Mouse (Mus musculus) gastrocnemius, adult 18-20 months (tissue): ENCODE measurements around the gene Slc38a8. TPM values are rescaled to one million over a fixed set of nuclear protein-coding genes. Genes with fewer than 3 reads are reported as not detected.

Experiments used
- DNase-seq: peaks from one replicate; pipeline ENCODE4 v3.0.0; 2021; ENCODE audit warnings: low spot score
- long read RNA-seq, 2 experiments: library from polyadenylated mRNA; stranded (forward); transcript quantifications; one replicate each; pipeline ENCODE4 v2.0.0; 2021
- total RNA-seq, 2 experiments: library from RNA; stranded (reverse); gene quantifications; 2 replicates each; pipeline ENCODE4 v1.2.3; 2021

Slc38a8 gene
- not detected for total RNA-seq
- long read RNA-seq, experiment 1: 0 reads
- long read RNA-seq, experiment 2: 0 reads

DNA sequence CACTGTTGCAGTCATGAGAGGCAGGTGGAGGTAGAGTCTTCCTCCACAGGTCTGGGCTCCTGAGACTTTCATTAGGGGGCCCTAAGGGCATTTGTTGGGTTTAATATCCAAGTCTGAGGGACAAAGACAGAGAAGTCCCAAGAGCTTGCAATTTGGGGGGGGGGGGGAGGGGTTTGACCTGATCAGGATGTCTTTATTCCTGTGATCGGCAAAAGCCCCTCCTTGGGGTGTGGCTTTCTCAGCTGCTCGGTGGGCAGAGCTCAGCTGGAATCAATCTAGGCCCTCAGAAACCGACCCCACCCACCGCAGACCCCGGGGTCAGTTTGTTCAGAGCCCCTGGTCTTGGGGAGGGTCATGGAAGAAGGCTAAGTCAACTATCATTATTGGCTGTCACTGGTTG, at the start of gene Slc38a8:
Gene Slc38a8 (minus strand): TSS at position 101 of the 400 bp plus-strand sequence.
- DNase-seq: no peak

GRCm38 (mm10) chr8:119548560-119549113, 47.1 kb upstream of the Slc38a8 start:
- no peak for DNase-seq

DNA sequence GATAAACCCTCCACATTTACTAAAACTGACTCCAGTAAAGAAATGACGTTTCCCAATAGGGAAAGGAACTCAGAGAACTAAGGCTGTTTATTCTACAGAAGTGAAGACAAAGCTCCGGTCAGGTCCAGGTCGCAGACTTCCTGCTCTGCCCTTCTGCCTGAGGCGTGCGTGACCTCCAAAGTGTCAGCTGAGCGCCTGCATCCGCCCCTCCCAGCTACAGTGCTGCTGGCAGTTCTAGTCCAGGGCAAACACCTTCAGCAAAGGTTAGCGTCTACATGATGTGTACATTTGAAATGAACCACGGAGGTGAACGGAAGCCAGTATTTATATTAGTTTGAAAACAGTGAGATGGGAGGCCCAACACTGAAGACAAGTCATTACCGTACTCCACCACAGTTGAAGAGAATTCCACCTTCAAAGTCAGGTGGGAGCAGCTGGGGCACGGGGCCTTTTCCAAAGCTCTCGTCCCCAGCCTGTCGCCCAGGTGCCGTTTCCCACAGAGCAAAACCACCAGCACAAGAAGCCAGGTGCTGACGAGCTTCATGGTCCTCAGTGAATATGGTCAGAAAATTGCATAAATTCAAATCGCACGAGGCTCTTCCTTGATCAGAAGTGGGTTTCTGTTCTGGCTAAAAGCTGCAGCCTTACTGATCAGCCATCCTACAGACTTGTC, 45.7 kb upstream of the Slc38a8 start:
- DNase-seq: no peak

DNA sequence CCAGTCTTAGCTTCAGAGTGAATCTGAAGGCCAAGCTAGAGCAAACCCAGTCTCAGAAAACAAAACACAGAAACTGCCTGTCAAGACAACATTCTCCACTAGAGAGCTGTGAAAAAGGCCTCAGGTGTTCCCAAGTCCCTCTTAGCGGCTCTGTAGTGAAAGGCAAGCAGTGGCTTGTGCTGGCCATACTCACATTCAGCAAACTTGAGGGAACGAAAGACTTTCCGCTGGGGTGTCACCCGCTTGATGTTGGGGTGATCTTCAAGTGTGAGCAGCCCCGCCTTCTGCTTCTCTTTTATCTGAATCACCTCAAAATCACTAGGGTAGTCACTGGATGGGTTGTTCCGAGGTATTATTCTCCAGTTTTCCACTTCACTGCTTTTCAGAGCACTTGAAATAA, 44.3 kb upstream of the Slc38a8 start:
- no peak for DNase-seq

DNA sequence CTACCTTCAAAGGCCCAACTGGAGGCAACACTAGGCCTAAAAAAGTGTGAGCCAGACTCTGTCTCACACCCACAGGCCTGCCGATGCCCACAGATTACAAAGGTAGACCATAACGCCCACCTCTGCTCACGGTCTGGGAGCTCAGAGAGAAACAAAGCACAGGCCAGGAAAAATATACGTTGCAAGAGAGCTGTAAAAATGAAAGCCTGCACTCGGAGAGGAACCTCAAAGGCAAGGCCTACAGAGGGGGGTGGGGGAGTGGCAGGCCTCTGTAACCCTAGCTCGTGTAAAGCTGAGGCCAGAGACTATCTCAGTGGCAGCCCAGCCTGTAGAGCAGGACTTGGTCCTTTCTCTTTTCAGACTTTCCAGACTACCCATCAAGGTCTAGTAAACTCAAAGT, 43.7 kb upstream of the Slc38a8 start:
- no peak for DNase-seq

- DNase-seq: no peak
Measured at GRCm38 (mm10) chr8:119544606-119545005, 43.1 kb upstream of the Slc38a8 start.

GRCm38 (mm10) chr8:119531973-119532372, 30.5 kb upstream of the Slc38a8 start:
- DNase-seq: no peak

- no peak for DNase-seq
Measured at GRCm38 (mm10) chr8:119531397-119531796, 29.9 kb upstream of the Slc38a8 start.

DNA sequence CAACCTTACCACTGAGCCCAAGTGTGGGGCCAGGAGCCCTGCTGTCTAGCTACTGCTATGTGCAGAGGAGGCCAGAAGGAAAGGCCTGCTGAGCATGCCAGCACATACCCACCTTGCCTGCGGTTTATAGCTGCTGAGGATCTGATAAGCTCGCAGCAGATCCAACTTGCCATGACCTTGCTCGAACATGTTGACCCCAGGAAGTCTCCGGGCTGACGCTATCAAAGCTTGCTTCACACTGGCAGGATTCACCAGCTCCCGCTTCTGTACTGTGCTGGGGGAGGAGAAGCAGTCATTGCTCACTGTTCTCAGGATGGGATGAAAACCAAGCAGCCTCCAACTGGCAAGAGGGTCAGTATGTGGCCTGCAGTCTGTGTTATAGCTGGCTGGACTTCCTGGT, 29.4 kb upstream of the Slc38a8 start:
- no peak for DNase-seq

DNA sequence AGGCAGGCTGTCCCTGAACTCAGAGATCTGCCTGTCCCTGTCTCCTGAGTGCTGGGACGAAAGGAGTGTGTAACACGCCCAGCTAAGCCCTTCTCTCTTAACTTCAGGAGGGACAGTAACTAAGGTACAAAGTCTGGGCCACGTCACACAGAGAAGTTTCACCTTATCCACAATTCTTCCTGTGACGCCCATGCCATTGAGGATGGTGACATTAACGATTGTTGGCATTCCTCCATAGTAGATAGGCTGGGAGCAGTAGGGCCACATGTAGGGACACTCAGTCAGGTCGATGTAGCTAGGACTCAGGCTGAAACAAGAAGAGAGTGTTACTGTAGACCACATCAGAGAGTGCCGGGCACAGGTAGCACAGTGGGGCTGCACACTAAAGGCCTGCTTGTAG, 27.3 kb upstream of the Slc38a8 start:
- no peak for DNase-seq

DNA sequence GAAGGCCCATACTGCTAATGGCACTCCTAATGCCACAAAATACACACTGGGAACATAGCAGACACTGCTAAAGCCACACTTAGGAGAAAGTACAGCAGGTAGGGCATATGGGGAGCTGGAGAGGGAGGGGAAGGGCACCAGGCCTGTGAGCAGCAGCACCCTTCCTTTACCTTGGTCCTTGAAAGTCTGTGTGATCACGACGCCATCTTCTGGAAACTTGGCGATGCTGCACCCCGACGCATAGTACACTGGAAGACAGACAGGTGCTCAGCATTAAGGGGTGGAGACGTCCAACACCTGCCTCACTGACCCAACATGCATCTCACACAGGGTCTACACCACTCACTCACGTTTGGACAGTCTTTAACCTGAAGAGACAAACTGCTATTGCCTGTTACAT, 18.6 kb upstream of the Slc38a8 start:
- no peak for DNase-seq

- DNase-seq: no peak
Measured at GRCm38 (mm10) chr8:119516674-119517073, 15.2 kb upstream of the Slc38a8 start.

DNA sequence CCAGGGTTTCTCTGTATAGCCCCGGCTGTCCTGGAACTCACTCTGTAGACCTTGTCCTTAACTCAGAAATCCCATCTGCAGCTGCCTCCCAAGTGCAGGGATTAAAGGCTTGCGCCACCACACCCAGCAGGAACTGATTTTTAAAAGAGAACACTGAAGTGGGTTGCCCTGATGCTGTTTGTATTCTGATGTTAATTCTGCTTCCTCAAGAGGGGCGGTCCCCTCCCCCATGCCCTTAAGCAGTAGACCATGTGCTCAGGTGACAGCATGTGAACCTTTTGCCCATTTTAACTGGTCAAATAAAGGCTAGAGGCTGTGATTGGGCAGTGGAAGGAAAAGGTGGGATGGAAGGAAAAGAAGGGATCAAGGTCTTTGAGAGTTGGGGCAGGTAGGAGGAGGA, 14.3 kb upstream of the Slc38a8 start:
- DNase-seq: no peak

- DNase-seq: no peak
Measured at GRCm38 (mm10) chr8:119514940-119515339, 13.4 kb upstream of the Slc38a8 start.

DNA sequence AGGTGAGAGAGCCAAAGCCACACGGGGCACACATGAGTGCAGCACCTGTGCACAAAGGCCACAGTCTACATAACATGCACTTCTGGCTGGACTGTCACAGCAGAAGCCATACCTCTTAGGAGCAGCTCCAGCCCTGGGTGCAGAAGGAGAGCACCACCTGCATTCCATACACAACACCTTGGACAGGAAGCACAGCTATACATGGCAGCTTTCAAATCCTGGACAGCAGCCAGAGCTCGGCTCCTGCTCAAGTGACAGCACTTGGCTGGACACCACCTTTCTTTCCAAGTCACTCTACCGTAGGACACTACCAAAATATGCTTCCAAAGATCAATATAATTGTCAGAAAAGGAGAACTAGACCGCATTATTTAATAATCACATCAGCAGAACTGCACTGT, 11.9 kb upstream of the Slc38a8 start:
- peak; percentile 8 for DNase-seq

DNA sequence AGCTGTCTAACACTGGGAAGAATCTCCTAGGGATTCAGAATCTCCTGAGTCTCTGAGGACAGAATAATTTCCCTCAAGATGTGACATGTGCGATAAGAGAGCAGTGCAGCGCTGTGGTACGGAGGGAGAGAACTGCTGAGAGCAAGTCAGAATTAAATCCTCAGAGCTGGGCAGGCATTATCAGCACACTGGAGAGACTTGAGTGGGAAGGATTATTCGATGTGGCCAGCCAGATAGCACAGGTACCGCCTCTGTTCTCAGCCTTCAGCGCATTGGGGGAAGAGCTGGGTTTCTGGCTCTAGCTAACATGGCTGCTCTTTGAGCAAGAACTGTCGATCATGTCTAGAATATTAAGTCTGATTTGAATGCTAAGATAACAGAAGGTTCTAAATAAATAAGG, 10.2 kb upstream of the Slc38a8 start:
- no peak for DNase-seq

- no peak for DNase-seq
Measured at GRCm38 (mm10) chr8:119510471-119510870, 9.0 kb upstream of the Slc38a8 start.

DNA sequence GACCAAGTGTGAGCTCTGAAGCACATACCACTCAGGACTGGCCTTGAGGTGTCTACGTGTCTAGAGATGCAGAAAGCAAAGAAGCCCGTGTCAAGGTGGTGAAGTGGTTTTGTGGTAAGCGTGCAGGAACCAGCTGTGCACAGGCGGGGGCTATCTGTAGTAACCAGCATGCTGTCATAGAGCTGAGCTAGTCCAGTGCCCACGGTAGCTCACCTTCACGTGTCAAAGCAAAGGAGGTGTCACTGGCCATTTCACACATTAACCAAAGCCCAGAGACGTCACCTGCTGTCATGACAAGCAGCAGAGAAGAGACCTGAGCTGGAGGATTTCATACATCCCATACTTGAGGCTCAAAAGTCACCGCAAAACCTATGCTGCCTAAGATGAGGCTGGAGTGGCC, 4.6 kb upstream of the Slc38a8 start:
- DNase-seq: no peak

DNA sequence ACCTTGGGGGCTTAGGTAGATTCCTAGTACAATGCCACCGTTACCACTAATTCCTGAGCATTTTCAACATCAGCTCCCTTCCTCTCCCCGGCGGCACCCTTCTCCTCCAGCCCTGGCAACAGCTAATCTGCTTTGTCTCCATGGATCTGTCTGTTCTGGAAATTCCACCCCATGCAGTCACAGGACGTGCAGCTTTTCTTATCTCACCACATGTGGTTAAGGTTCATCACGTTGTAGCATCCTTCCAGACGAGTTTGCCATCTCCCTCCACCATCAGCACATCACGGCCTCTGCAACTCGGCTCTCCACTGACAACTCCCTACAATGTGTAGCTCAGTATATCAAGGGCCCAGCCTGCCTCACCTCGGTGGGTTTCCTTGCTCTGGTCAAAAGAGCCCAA, 4.0 kb upstream of the Slc38a8 start:
- no peak for DNase-seq

DNA sequence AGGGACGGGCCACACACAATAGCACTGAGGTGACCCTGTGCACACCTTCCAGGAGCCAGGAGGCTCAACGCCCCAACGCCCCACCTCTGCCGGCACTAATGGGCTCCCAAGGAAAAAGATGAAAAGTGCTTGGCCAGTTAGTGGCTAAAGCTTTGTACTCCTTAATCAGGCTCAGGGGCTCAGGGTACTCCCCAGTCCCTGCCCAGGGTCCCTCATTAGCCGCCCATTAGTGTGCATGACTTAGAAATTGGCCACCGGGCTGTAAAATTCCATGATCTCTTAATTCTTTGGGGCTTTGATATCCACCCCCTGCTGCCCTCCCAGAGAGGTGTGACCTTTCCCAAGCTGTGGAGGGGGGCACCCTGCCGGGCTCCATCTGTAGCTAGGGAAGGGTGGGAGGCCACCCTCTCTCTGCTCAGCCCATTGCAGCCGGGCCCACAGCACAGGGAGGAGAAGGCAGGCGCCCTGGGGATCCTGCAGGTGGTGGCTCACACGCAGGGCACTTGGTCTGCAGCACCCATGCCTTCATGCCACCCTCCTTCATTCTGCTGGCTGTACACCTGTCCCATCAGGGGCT, 1.8 kb upstream of the Slc38a8 start:
- DNase-seq: no peak

DNA sequence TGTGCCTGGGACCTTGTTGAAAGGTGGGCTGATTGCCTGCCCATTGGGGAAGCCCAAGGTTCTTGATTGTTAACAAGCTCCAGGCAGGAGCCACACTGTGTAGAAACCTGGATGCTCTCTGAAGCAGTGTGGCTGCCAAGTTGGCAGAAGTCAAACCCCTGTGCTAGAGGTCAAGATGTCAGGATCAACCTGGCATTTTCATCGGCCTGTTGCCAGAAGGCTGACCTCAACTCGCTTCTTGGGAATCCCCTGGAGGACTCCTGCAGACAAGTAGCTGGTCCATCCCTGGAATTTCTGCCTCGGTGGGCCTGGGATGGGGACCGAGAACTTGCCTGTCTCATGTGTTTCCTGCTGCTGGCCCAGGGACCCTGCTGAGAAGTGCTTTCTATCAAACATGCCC, 613 bp upstream of the Slc38a8 start:
- no peak for DNase-seq

- no peak for DNase-seq
Measured at GRCm38 (mm10) chr8:119499836-119500235, 1.7 kb downstream of the Slc38a8 start.

- peak; percentile 39 for DNase-seq
Measured at GRCm38 (mm10) chr8:119496848-119497247, 4.7 kb downstream of the Slc38a8 start.
